Mouse (Mus musculus): ENCODE measurements around the gene P3h3.

Gene P3h3

GRCm38 (mm10) chr6:124865766-124866362 is 8.3 kb upstream of the P3h3 start:
- no peak for DNase-seq (ENCODE audit: low spot score)

- DNase-seq (ENCODE audit: low spot score), result no peak
Measured at GRCm38 (mm10) chr6:124863658-124864298, 6.2 kb upstream of the P3h3 start, which contains the start of gene Gpr162. Gene Gpr162 (minus strand): TSS chr6:124863983.

- DNase-seq (ENCODE audit: low spot score), result no peak
Measured at GRCm38 (mm10) chr6:124863125-124863657, 5.6 kb upstream of the P3h3 start.

- DNase-seq (ENCODE audit: low spot score), result no peak
Measured at GRCm38 (mm10) chr6:124862406-124863124, 5.0 kb upstream of the P3h3 start.

GRCm38 (mm10) chr6:124861802-124862201 is 4.2 kb upstream of the P3h3 start:
- DNase-seq (ENCODE audit: low spot score), result no peak

GRCm38 (mm10) chr6:124861266-124861665 is 3.7 kb upstream of the P3h3 start:
- DNase-seq (ENCODE audit: low spot score), result no peak

GRCm38 (mm10) chr6:124860511-124860910 is 3.0 kb upstream of the P3h3 start:
- no peak for DNase-seq (ENCODE audit: low spot score)

GRCm38 (mm10) chr6:124859725-124860124 is 2.2 kb upstream of the P3h3 start:
- peak; percentile 75 for DNase-seq (ENCODE audit: low spot score)

- no peak for DNase-seq (ENCODE audit: low spot score)
Measured at GRCm38 (mm10) chr6:124858561-124859318, 1.2 kb upstream of the P3h3 start.

- DNase-seq (ENCODE audit: low spot score), result no peak
Measured at GRCm38 (mm10) chr6:124857840-124858530, 433 bp upstream of the P3h3 start.

- no peak for DNase-seq (ENCODE audit: low spot score)
Measured at GRCm38 (mm10) chr6:124856321-124856720, 1.2 kb downstream of the P3h3 start.

GRCm38 (mm10) chr6:124854647-124855046 is 2.9 kb downstream of the P3h3 start:
- DNase-seq (ENCODE audit: low spot score), result no peak

GRCm38 (mm10) chr6:124850535-124850934 is 7.0 kb downstream of the P3h3 start:
- DNase-seq (ENCODE audit: low spot score), result no peak

GRCm38 (mm10) chr6:124847305-124847704 is 10.2 kb downstream of the P3h3 start:
- peak; percentile 85 for DNase-seq (ENCODE audit: low spot score)

- no peak for DNase-seq (ENCODE audit: low spot score)
Measured at GRCm38 (mm10) chr6:124840241-124841167, 17.0 kb downstream of the P3h3 start, which contains the start of gene Gnb3. Gene Gnb3 (minus strand): TSS chr6:124840275.

- DNase-seq (ENCODE audit: low spot score), result no peak
Measured at GRCm38 (mm10) chr6:124839805-124840204, 17.7 kb downstream of the P3h3 start.

- DNase-seq (ENCODE audit: low spot score), result no peak
Measured at GRCm38 (mm10) chr6:124836411-124836810, 21.1 kb downstream of the P3h3 start.

GRCm38 (mm10) chr6:124835531-124835930 is 22.0 kb downstream of the P3h3 start:
- DNase-seq (ENCODE audit: low spot score), result no peak

GRCm38 (mm10) chr6:124834512-124835081 is 23.0 kb downstream of the P3h3 start:
- DNase-seq (ENCODE audit: low spot score), result no peak

GRCm38 (mm10) chr6:124831649-124832048 is 25.9 kb downstream of the P3h3 start:
- DNase-seq (ENCODE audit: low spot score), result no peak

All from left cerebral cortex, adult 11 months (tissue).